Comparison of ENCODE assay signal across 8 mouse cellular contexts in genomic region chr9:119430311-119430710, GRCm38 (mm10). TPM values are rescaled to one million over a fixed set of nuclear protein-coding genes. Genes with fewer than 3 reads are reported as not detected.
A peak's percentile ranks its signal among the peaks of the same experiment; 100 is the strongest.
DNase-seq lines count a peak whose midpoint lies in the region; ATAC-seq lines count a peak whose summit lies in the region.

No protein-coding gene starts in this region.

- no peak overlapping the region for H3K4me3 ChIP-seq in hindbrain, embryonic 14.5 days (replicated peaks; ENCODE audit: low read length)

- no peak overlapping the region for H3K9ac ChIP-seq in hindbrain, embryonic 14.5 days

- no peaks in the 10 kb centered on the region for H3K9me3 ChIP-seq in hindbrain, embryonic 14.5 days (ENCODE audit: control insufficient read depth, low read length)

- H3K27ac ChIP-seq in hindbrain, embryonic 14.5 days, result no peak overlapping the region

- 59% methylated on average over 7 of the region's 7 CpGs for WGBS in hindbrain, embryonic 14.5 days

- ATAC-seq in hindbrain, embryonic 14.5 days (ENCODE audit: low FRiP score), result peak; percentile 43; the same call in 1 of the 2 replicates

- peaks cover 10% of the 10 kb centered on the region for H3K4me1 ChIP-seq in hindbrain, embryonic 14.5 days (replicated peaks; ENCODE audit: control insufficient read depth, insufficient read depth, low read length)

- H3K27me3 ChIP-seq in hindbrain, embryonic 14.5 days (ENCODE audit: control insufficient read depth, insufficient read depth, low read length), result no peaks in the 10 kb centered on the region

- H3K36me3 ChIP-seq in hindbrain, embryonic 14.5 days (replicated peaks; ENCODE audit: control insufficient read depth, insufficient read depth), result peaks cover 73% of the 10 kb centered on the region

- peak; percentile 87 for DNase-seq in MN1 (ENCODE audit: low spot score)
- DNase-seq in cerebellum, adult 8-10 months, result peak; percentile 81
- peak; percentile 63 to 79 for DNase-seq in frontal cortex, postnatal 10 days (ENCODE audit: low spot score in 2 of 2)
- peak; percentile 82 for DNase-seq in hindbrain, embryonic 14.5 days (ENCODE audit: low spot score)
- DNase-seq in layer of hippocampus, postnatal 25 days (ENCODE audit: extremely low spot score in 1 of 2, low spot score in 1 of 2), result peak; percentile 45 to 78
- DNase-seq in lung, postnatal 4 days, result peak; percentile 84 to 87
- DNase-seq in right cerebral cortex, postnatal 10 days (ENCODE audit: low spot score in 2 of 2), result peak; percentile 81 to 88
- DNase-seq in urinary bladder, postnatal 36 days (ENCODE audit: low spot score in 2 of 2), result peak; percentile 75 to 82

- no peak overlapping the region for H3K4me2 ChIP-seq in hindbrain, embryonic 14.5 days (replicated peaks)

RNA-seq across cellular contexts. Expression of gene Exog, which starts 14.4 kb away (rescaled TPM):
- polyA plus RNA-seq in hindbrain, embryonic 14.5 days (2014; fragmentation: Nextera tagmentation; extraction: Ambion mirVana), result 52.7 and 56.7 TPM in 2 replicates
- total RNA-seq in layer of hippocampus, postnatal 25 days (2021), result 10 to 100 TPM; 18.9 to 21.0 TPM

RNA-seq across cellular contexts. Expression of gene Acvr2b, which starts 28.4 kb away (rescaled TPM):
- 45.4 and 49.3 TPM in 2 replicates for polyA plus RNA-seq in hindbrain, embryonic 14.5 days (2014; fragmentation: Nextera tagmentation; extraction: Ambion mirVana)
- 10 to 100 TPM; 10.5 to 12.2 TPM for total RNA-seq in layer of hippocampus, postnatal 25 days (2021)
